Mouse (Mus musculus) neural tube, embryonic 11.5 days (tissue): ENCODE data around the gene Plekha4. TPM values are rescaled to one million over a fixed set of nuclear protein-coding genes. Genes with fewer than 3 reads are reported as not detected.

Experiments used
- ATAC-seq: fragments of 200-750 bp; cut with Nextera tagmentation; 2 replicates; pipeline ENCODE4 v1.8.0; 2017; ENCODE audit warnings: moderate number of reproducible peaks, mild to moderate bottlenecking, moderate TSS enrichment, moderate library complexity; ENCODE audit not compliant: insufficient read depth, low FRiP score, low TSS enrichment
- DNase-seq: peaks from one replicate; pipeline ENCODE4 v3.0.0-alpha.2; 2015; ENCODE audit warnings: low spot score
- H3K27ac ChIP-seq: fragments of 300-500 bp; sonication (generic); 2 replicates; pipeline ENCODE4 v1.5.1; 2014; ENCODE audit warnings: low read depth, mild to moderate bottlenecking, low read length
- H3K27me3 ChIP-seq: fragments of 300-500 bp; sonication (generic); 2 replicates; pipeline ENCODE4 v1.6.1; 2014; ENCODE audit warnings: mild to moderate bottlenecking, low read length, mixed read lengths; ENCODE audit not compliant: control insufficient read depth, insufficient read depth
- H3K36me3 ChIP-seq: fragments of 300-500 bp; sonication (generic); 2 replicates; pipeline ENCODE4 v1.6.1; 2014; ENCODE audit warnings: mild to moderate bottlenecking, low read length, moderate library complexity, mixed read lengths; ENCODE audit not compliant: control insufficient read depth, insufficient read depth
- H3K4me1 ChIP-seq: fragments of 300-500 bp; sonication (generic); 2 replicates; pipeline ENCODE4 v1.6.1; 2014; ENCODE audit warnings: low read length, mixed read lengths; ENCODE audit not compliant: control insufficient read depth, insufficient read depth
- H3K4me2 ChIP-seq: fragments of 300-500 bp; sonication (generic); 2 replicates; pipeline ENCODE4 v1.6.1; 2014; ENCODE audit warnings: low read depth, mild to moderate bottlenecking, moderate library complexity
- H3K4me3 ChIP-seq: fragments of 300-500 bp; sonication (generic); 2 replicates; pipeline ENCODE4 v1.5.1; 2014; ENCODE audit warnings: low read depth, low read length
- H3K9ac ChIP-seq: fragments of 300-500 bp; sonication (generic); 2 replicates; pipeline ENCODE4 v1.6.1; 2014; ENCODE audit warnings: mild to moderate bottlenecking, low read length
- H3K9me3 ChIP-seq: fragments of 300-500 bp; sonication (generic); 2 replicates; pipeline ENCODE4 v1.6.1; 2016; ENCODE audit warnings: low read length; ENCODE audit not compliant: control insufficient read depth
- WGBS: fragments of 180-500 bp; shearing (Covaris S2); extraction: QIAGEN DNeasy Blood & Tissue Kit; methylation state at CpG from one replicate; pipeline ENCODE4 v1.1.7; 2014; 5-methylcytosine and 5-hydroxymethylcytosine counted together
- polyA plus RNA-seq: library from polyadenylated mRNA; unstranded; fragments of >200 nt; fragmentation: Nextera tagmentation; extraction: Ambion mirVana; gene quantifications from 2 replicates; pipeline ENCODE4 v1.2.1, GENCODE M21; 2014

Plekha4 gene
- polyA plus RNA-seq, 1 experiment from 2014 or later: 2.3 TPM

DNA sequence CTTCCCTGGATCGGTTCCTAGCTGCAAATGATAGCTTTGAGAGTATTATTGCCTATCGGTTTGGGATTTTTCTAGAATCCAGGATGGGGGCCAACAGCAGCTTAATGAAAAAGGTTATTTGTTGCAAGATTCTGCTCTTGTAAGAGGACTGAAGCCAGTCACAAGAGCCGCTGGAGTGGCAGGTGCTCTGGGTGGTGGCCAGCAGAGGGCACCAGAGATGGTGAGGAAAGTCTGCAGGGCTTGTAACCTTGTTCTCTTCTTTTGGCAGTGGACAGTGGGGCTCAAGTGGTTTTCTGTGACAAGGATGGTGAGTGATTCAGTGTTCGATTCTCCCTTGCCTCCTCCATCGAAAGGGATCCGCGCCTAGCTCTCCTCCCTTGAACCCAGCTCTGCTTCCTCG lies 29.7 kb downstream of the Plekha4 start:
- H3K9ac ChIP-seq: no peak overlapping the region
- ATAC-seq (no peak), DNase-seq (peak; percentile 83)
- H3K36me3 ChIP-seq: no peaks in the 10 kb centered on the region
- whole genome bisulfite sequencing: 28% methylated on average over 8 of the region's 8 CpGs
- no peak overlapping the region for H3K4me2 ChIP-seq
- no peak overlapping the region for H3K27ac ChIP-seq
- no peaks in the 10 kb centered on the region for H3K27me3 ChIP-seq
- no peaks in the 10 kb centered on the region for H3K9me3 ChIP-seq
- H3K4me1 ChIP-seq: no peaks in the 10 kb centered on the region
- no peak overlapping the region for H3K4me3 ChIP-seq

DNA sequence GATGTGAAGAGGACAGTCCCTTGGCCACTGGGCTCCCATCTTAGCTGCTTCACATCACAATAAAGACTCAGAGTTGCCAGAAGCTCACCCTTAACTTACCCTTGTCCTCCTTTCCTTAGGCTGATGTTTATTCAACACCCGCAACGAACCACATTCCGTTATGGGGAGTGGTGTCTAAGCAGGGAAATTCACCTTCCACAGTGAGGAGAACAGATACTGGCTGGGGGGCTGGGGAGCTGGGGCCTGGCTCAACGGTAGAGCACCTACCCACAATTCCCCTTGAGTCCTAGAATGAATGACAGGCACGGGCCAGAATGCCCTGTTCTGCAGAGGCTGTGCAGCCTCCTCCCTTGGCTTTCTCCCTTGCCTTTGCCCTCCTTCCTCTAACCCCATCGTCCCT lies 32.8 kb downstream of the Plekha4 start:
- Histone ChIP-seq H3K9ac (no peak overlapping the region), H3K27me3 (no peaks in the 10 kb centered on the region), H3K4me1 (no peaks in the 10 kb centered on the region), H3K4me3 (no peak overlapping the region), H3K27ac (no peak overlapping the region), H3K9me3 (no peaks in the 10 kb centered on the region), H3K4me2 (no peak overlapping the region), H3K36me3 (no peaks in the 10 kb centered on the region)
- DNase-seq (no peak), ATAC-seq (no peak)
- 62% methylated on average over 6 of the region's 6 CpGs for WGBS

DNA sequence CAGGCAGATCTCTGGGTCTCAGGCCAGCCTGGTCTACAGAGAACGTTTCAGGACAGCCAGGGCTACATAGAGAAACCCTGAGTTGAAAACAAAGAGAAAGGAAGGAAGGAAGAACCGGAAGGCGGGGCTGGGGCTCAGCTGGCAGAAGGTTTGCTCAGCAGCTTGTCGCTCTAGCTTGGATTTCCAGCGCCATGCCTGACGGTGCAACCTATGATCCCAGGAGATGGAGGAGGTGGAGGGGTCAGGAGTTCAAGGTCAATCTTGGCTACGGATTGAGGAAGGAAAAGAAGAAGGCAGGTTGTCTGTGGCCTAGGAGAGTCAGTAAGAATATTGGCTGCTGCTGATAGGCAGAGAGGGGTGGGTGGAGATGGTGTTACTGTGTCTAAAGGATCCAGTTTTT lies 34.1 kb downstream of the Plekha4 start:
- Histone ChIP-seq H3K36me3 (no peaks in the 10 kb centered on the region), H3K27ac (no peak overlapping the region), H3K4me2 (no peak overlapping the region), H3K4me1 (no peaks in the 10 kb centered on the region), H3K9me3 (no peaks in the 10 kb centered on the region), H3K27me3 (no peaks in the 10 kb centered on the region), H3K9ac (no peak overlapping the region), H3K4me3 (no peak overlapping the region)
- 82% methylated on average over 7 of the region's 7 CpGs for WGBS
- DNase-seq: no peak
- no peak for ATAC-seq

DNA sequence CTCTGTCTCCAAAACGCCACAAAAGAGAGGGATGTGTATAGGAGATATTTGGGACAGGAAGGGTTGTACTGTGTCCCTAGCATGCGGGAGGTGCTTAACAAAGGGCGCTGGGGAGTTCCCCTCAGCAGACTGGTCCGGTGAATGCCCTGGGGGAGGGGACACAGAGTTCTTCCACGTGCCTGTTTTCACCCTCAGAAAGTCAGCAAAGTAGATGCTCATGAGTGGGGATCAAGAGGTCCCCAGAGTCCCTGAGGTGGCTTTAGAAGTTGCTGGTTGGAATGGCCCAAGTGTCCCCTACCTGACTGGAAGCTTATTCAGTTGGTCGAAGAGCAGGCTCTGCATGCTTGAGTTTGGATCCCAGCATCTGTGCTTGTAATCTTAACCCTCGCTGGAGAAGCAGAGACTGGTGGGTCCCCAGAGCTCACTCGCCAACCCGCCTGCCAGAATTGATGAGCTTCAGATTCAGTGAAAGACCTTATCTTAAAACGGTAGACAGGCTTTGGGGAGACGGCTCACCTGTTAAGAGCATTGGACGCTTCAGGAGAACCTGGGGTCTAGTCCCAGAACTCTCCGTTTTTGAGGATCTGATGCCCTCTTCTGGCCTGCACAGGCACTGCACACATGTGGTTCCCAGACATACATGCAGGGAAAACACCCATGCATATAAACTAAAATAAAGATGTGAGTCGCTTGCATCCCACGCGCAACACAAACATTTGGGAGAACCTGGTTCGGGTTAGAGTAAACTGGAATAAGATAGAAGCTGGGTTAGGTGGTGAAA lies 34.9 kb downstream of the Plekha4 start:
- 31% methylated on average over 17 of the region's 17 CpGs for whole genome bisulfite sequencing
- DNase-seq (peak; percentile 66), ATAC-seq (no peak)
- H3K4me2 ChIP-seq: no peak overlapping the region
- H3K9me3 ChIP-seq: no peaks in the 10 kb centered on the region
- H3K36me3 ChIP-seq: no peaks in the 10 kb centered on the region
- H3K27me3 ChIP-seq: no peaks in the 10 kb centered on the region
- H3K4me1 ChIP-seq: no peaks in the 10 kb centered on the region
- no peak overlapping the region for H3K4me3 ChIP-seq
- H3K27ac ChIP-seq: no peak overlapping the region
- no peak overlapping the region for H3K9ac ChIP-seq

DNA sequence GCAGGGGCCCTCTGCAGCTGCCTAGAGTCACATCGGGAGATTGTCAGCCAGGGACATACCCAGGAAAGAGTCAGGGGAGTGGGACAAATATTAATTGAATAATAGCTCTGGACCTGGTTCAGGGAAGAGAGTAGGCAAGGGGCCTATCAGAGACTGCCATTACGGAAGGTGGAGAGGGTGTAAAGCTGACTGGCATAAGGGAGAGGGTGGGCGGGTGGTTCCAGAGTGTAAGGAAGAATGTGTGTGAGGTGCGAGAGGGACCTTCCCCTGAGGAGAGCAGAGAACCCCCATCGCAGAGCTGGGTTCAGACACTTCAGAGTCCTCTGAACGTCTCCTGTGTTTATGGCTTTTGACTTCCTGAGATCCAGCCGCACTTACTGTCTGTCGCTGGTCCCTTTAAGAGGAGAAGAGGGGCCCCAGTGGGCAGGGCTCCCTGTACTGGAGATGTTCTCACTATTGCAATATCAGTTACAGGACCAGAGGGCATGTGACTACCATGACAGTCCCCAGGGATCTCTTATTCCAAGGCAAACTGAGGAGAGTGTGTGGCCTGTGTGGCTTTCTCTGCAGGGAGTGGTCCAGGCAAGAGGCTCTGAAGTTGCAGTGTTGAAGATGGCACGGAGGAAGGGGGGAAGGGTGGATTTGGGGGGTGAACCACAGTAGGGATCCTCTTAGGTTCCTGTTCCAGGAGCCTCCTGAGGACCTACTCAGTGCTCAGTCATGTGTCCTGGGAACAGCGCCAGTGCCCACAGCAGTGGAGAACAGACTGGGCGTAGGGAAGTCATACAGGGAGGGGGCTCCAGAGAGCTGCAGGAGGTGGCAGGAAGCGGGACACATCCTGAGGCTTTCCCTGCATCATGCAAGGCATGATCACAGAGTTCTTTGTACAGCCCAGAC lies 35.7 kb downstream of the Plekha4 start:
- Histone ChIP-seq H3K9ac (no peak overlapping the region), H3K36me3 (no peaks in the 10 kb centered on the region), H3K4me3 (no peak overlapping the region), H3K27ac (0 out of 2 replicates have a peak overlapping the region, but pooled peaks have one; percentile 35), H3K27me3 (no peaks in the 10 kb centered on the region), H3K4me1 (no peaks in the 10 kb centered on the region), H3K4me2 (no peak overlapping the region), H3K9me3 (no peaks in the 10 kb centered on the region)
- no peak for DNase-seq
- 51% methylated on average over 12 of the region's 12 CpGs for WGBS
- ATAC-seq: no peak

DNA sequence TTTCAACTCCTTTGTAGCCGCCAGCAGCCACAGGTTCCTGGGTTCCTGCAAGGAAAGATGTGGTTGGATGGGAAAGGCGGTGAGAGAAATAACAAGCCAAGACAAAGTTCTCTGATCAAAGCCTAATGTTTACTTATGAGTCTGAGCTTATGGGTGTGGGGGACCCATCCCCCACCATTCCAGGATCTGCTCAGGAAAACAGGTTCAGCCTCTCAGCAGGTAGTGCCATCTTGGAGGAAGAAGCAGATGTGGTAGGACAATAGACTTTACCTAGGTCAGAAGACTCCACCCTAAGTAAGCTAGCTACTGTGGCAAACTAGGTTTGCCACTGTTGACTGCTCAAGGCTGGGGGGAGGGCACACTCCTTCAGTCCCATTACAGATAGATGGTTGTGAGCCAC lies 38.7 kb downstream of the Plekha4 start:
- no peaks in the 10 kb centered on the region for H3K27me3 ChIP-seq
- no peak overlapping the region for H3K27ac ChIP-seq
- DNase-seq: no peak
- no peaks in the 10 kb centered on the region for H3K9me3 ChIP-seq
- H3K36me3 ChIP-seq: no peaks in the 10 kb centered on the region
- peaks cover 8% of the 10 kb centered on the region; the same call in 1 of the 2 replicates for H3K4me1 ChIP-seq
- no peak overlapping the region for H3K4me2 ChIP-seq
- 92% methylated on average over 2 of the region's 2 CpGs for WGBS
- no peak for ATAC-seq
- no peak overlapping the region for H3K9ac ChIP-seq
- H3K4me3 ChIP-seq: no peak overlapping the region

DNA sequence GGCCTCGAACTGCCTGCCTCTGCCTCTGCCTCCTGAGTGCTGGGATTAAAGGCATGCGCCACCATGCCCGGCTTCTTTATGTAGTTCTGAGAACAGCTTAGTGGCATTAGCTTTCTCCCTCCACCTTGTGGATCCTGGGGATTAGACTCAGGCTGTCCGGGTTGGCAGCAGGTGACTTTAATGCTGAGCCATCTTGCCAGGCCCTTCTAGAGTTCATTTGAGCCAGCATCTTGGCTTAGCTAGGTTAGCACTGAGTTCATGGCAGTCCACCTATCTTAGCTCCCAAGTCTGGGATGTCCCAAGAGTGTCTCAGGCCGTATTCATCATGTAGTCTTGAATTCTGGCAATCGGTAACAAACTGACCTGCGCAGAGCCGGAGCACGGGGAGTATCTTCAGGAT lies 39.3 kb downstream of the Plekha4 start:
- WGBS: 94% methylated on average over 9 of the region's 9 CpGs
- no peak overlapping the region for H3K4me3 ChIP-seq
- H3K4me1 ChIP-seq: peaks cover 8% of the 10 kb centered on the region; the same call in 1 of the 2 replicates
- H3K9ac ChIP-seq: no peak overlapping the region
- H3K27ac ChIP-seq: no peak overlapping the region
- no peak overlapping the region for H3K4me2 ChIP-seq
- H3K9me3 ChIP-seq: no peaks in the 10 kb centered on the region
- DNase-seq (no peak), ATAC-seq (no peak)
- H3K27me3 ChIP-seq: no peaks in the 10 kb centered on the region
- H3K36me3 ChIP-seq: no peaks in the 10 kb centered on the region

DNA sequence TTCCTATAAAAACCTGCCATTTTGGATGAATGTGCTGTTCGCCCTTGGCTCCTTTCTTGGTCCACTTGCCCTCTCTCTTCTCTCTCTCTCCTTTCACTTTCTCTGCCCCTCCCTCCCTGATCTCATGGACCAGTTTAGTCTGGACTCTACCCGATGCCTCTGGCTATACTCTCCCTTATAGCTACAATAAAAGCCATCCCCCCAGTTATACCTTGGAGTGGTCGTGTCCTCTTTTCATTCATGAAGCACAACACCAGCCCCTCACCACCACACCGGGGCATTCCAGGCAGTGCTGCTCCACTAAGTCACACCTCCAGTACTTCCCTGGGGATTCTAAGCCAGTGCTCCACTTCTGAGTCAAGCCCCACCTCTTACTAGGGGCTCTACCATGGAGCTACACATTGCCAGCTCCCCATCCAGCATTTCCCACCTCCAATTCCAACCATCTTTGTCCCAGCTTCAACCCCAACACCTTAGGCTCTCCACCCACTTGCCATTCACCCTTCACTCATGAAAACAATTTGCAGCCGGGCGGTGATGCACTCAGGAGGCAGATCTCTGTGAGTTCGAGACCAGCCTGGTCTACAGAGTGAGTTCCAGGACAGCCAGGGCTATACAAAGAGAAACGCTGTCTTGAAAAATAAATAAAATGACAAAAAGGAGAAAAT lies 41.1 kb downstream of the Plekha4 start:
- ATAC-seq (no peak), DNase-seq (no peak)
- Histone ChIP-seq H3K27ac (no peak overlapping the region), H3K9ac (peak overlapping the region; percentile 41; the same call in 1 of the 2 replicates), H3K36me3 (no peaks in the 10 kb centered on the region), H3K4me1 (peaks cover 15% of the 10 kb centered on the region), H3K27me3 (no peaks in the 10 kb centered on the region), H3K4me2 (no peak overlapping the region), H3K9me3 (no peaks in the 10 kb centered on the region), H3K4me3 (no peak overlapping the region)
- WGBS: 70% methylated on average over 8 of the region's 8 CpGs
